Mouse (Mus musculus): ENCODE results near the gene Fam122a. TPM values are rescaled to one million over a fixed set of nuclear protein-coding genes. Genes with fewer than 3 reads are reported as not detected.

The Fam122a gene
- total RNA-seq, 1 experiment from 2014 or later, result 40.7 TPM

DNA sequence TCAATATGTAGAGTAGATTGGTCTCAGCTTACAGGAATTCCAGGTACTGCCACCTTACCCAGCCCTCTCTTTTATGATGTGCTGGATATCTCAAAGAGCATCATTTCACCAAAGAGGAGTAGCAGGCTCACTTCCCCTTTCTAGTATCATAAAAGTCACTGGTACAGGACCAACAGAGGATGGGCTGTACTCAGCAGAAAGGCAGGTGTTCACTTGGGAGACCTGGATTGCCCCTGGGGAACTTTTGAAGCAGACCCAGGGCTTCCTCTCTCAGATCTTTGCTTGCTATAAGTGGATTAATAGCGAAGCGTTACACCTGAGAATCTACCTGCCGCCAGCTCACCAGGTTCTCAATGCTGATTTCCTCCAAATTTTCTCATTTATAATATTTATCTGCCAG lies 49.1 kb downstream of the Fam122a start:
- no peak for DNase-seq

DNA sequence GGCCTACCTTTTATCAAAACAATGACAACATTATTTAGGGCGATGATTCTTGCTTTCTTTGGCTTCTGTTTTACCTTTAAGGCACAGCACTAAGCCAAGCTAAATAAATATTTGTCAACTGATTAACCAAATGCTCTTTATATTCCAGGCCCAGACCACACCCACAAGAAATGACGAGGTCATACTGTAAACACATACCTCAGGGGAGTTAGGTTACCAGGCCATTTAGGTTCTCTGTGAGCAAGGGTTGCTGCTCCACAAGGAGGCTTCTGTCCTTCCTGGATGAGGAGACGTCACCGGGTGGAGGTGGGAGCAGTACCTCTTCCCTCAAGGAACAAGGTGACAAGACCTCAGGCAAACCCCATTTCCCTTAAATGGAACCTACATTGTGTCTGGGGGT lies 49.9 kb downstream of the Fam122a start:
- no peak for DNase-seq

DNA sequence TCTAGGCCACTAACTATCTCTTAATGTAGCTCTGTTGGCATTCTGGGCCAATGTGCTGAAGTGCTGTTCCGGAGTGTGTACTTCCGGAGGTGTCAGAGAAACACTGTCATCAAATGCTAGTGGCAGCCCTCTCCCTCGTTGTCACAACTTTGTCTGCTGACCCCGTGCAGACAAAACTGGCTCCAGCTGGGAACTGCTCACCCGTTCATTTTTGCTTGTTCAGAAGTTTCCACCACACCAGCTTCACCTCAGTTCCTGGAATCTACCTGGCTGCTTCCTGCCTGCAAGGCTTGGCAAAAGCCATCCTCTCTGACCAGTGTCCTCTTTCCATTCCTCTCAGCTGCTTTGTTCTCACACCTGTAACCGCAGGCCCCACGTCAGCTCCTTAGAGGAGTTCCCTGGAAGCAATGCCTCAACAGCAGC lies 50.4 kb downstream of the Fam122a start:
- no peak for DNase-seq

Other genes starting within 250 kb of the Fam122a start
- gene Fxn, start 196.8 kb downstream of the Fam122a start, total RNA-seq (2021), result 17.8 and 18.5 TPM in 2 replicates
- gene Pip5k1b, start 78.5 kb upstream of the Fam122a start, total RNA-seq (2021), result 31.2 and 31.4 TPM in 2 replicates
- gene Tmem252, start 196.7 kb upstream of the Fam122a start, total RNA-seq (2021), result 0.12 TPM in 1 of 2 replicates, not detected in the other

All from adrenal gland, postnatal 25 days (tissue).